Mouse (Mus musculus) spleen, adult 2 months (tissue): Measurements from ENCODE around the gene Cct6b. TPM values are rescaled to one million over a fixed set of nuclear protein-coding genes. Genes with fewer than 3 reads are reported as not detected.

Source experiments
- DNase-seq, 2 experiments: peaks; one replicate each; pipeline versions ENCODE4 v3.0.0 to v3.0.0-alpha.2; 2012 to 2021; ENCODE audit warnings: low spot score in 2 of 2, low read depth in 1 of 2
- H3K27ac ChIP-seq: fragments of 200-500 bp; 2 replicates; pipeline ENCODE4 v1.5.1; 2012; ENCODE audit warnings: low read length, inconsistent platforms; ENCODE audit not compliant: insufficient read depth
- H3K27me3 ChIP-seq: fragments of 200-500 bp; 2 replicates; pipeline ENCODE4 v1.6.1; 2012; ENCODE audit warnings: mild to moderate bottlenecking, moderate library complexity, low read length, inconsistent platforms; ENCODE audit not compliant: control insufficient read depth, insufficient read depth
- H3K36me3 ChIP-seq: fragments of 200-500 bp; 2 replicates; pipeline ENCODE4 v1.6.1; 2012; ENCODE audit warnings: mild to moderate bottlenecking, low read length, inconsistent platforms; ENCODE audit not compliant: control insufficient read depth, insufficient read depth
- H3K4me1 ChIP-seq: fragments of 200-500 bp; 2 replicates; pipeline ENCODE4 v1.6.1; 2011; ENCODE audit warnings: inconsistent platforms; ENCODE audit not compliant: control insufficient read depth, insufficient read depth, insufficient read length
- H3K4me3 ChIP-seq: fragments of 200-500 bp; 2 replicates; pipeline ENCODE4 v1.5.1; 2011; ENCODE audit warnings: mild to moderate bottlenecking, inconsistent platforms; ENCODE audit not compliant: insufficient read depth, insufficient read length; ENCODE audit errors: extremely low read depth
- CTCF ChIP-seq: fragments of 200-500 bp; IDR thresholded peaks from 2 replicates; pipeline ENCODE4 v1.5.1; 2011; ENCODE audit warnings: mild to moderate bottlenecking, inconsistent platforms; ENCODE audit not compliant: insufficient read depth, insufficient read length, insufficient replicate concordance; ENCODE audit errors: extremely low read depth
- POLR2A ChIP-seq: fragments of 200-500 bp; IDR thresholded peaks from 2 replicates; pipeline ENCODE4 v1.6.1; 2011; ENCODE audit warnings: low read depth, low read length, inconsistent platforms
- WGBS: fragments of 180-500 bp; shearing (Covaris S2); methylation state at CpG from one replicate; pipeline ENCODE4 v1.1.7; 2018; 5-methylcytosine and 5-hydroxymethylcytosine counted together
- polyA plus RNA-seq: library from polyadenylated mRNA; depleted of rRNA; stranded (reverse); fragments of >200 nt; gene quantifications from 2 replicates; pipeline ENCODE4 v1.2.3, GENCODE M21; 2012; rRNA removed

Cct6b gene
- polyA plus RNA-seq: 0.07 and 0.09 TPM in 2 replicates

- Histone ChIP-seq H3K36me3 (no peaks in the 10 kb centered on the region; the same call in 1 of the 2 replicates), H3K27ac (peak within 1 kb of the TSS; percentile 79), H3K27me3 (no peaks in the 10 kb centered on the region), H3K4me3 (peak within 1 kb of the TSS; percentile 87), H3K4me1 (no peaks in the 10 kb centered on the region; the same call in 1 of the 2 replicates)
- under 1% methylated on average over 44 of the region's 44 CpGs for WGBS
- DNase-seq: peak; percentile 85 to 88
- TF ChIP-seq CTCF (no peak), POLR2A (peak; percentile 94)
Observed at GRCm38 (mm10) chr11:82763742-82764437, at the start of gene Cct6b, which contains the start of gene Zfp830. Gene Cct6b, minus strand, starts transcription at chr11:82764321. Gene Zfp830, plus strand, starts transcription at chr11:82764345.

- DNase-seq: no peak
- H3K4me1 ChIP-seq: no peaks in the 10 kb centered on the region
- H3K4me3 ChIP-seq: no peak overlapping the region
- H3K27me3 ChIP-seq: no peaks in the 10 kb centered on the region
- TF ChIP-seq POLR2A (no peak), CTCF (no peak)
- H3K27ac ChIP-seq: no peak overlapping the region
- peaks cover 37% of the 10 kb centered on the region for H3K36me3 ChIP-seq
- WGBS: 91% methylated on average over 5 of the region's 5 CpGs
Observed at GRCm38 (mm10) chr11:82808485-82808884, 44.4 kb upstream of the Cct6b start.

- 72% methylated on average over 3 of the region's 3 CpGs for WGBS
- Histone ChIP-seq H3K36me3 (peaks cover 44% of the 10 kb centered on the region), H3K4me1 (no peaks in the 10 kb centered on the region), H3K27me3 (no peaks in the 10 kb centered on the region), H3K4me3 (no peak overlapping the region), H3K27ac (no peak overlapping the region)
- TF ChIP-seq CTCF (no peak), POLR2A (no peak)
- no peak for DNase-seq
Observed at GRCm38 (mm10) chr11:82807370-82807769, 43.2 kb upstream of the Cct6b start.

GRCm38 (mm10) chr11:82806656-82807055 lies 42.5 kb upstream of the Cct6b start:
- no peak for TF ChIP-seq POLR2A
- TF ChIP-seq CTCF: no peak
- Histone ChIP-seq H3K36me3 (peaks cover 38% of the 10 kb centered on the region), H3K27ac (no peak overlapping the region), H3K27me3 (no peaks in the 10 kb centered on the region), H3K4me3 (no peak overlapping the region), H3K4me1 (no peaks in the 10 kb centered on the region)
- WGBS: 80% methylated on average over 3 of the region's 3 CpGs
- no peak for DNase-seq

GRCm38 (mm10) chr11:82783453-82783852 lies 19.3 kb upstream of the Cct6b start:
- WGBS: 93% methylated on average over 11 of the region's 11 CpGs
- no peak for TF ChIP-seq POLR2A
- no peak for TF ChIP-seq CTCF
- no peak for DNase-seq
- Histone ChIP-seq H3K27ac (no peak overlapping the region), H3K4me3 (no peak overlapping the region), H3K27me3 (no peaks in the 10 kb centered on the region), H3K36me3 (peaks cover 12% of the 10 kb centered on the region), H3K4me1 (peaks cover 5% of the 10 kb centered on the region; the same call in 1 of the 2 replicates)

- Histone ChIP-seq H3K36me3 (peaks cover 3% of the 10 kb centered on the region), H3K27me3 (no peaks in the 10 kb centered on the region), H3K4me3 (no peak overlapping the region), H3K4me1 (peaks cover 5% of the 10 kb centered on the region; the same call in 1 of the 2 replicates), H3K27ac (no peak overlapping the region)
- 61% methylated on average over 6 of the region's 6 CpGs for WGBS
- no peak for DNase-seq
- TF ChIP-seq CTCF (no peak), POLR2A (no peak)
Observed at GRCm38 (mm10) chr11:82782197-82782596, 18.1 kb upstream of the Cct6b start.
